Mouse (Mus musculus): ENCODE measurements around the gene Dppa3.
"Not testable (repeated sequence)": the region's sequence is repeated elsewhere in the genome, so short reads cannot be mapped to it uniquely, and the experiment has no call there.

Gene Dppa3

GRCm38 (mm10) chr6:122609377-122609728, 16.9 kb upstream of the Dppa3 start:
- DNase-seq (ENCODE audit: extremely low read depth, insufficient read length, low spot score), result no peak

- DNase-seq (ENCODE audit: extremely low read depth, insufficient read length, low spot score), result no peak
These were observed 16.4 kb upstream of the Dppa3 start, which contains the start of gene Gdf3 for GRCm38 (mm10) chr6:122609771-122610170. TSS of gene Gdf3 (minus strand) at chr6:122610087.

- DNase-seq (ENCODE audit: extremely low read depth, insufficient read length, low spot score), result no peak
These were observed 13.8 kb upstream of the Dppa3 start for GRCm38 (mm10) chr6:122612426-122612825.

- no peak for DNase-seq (ENCODE audit: extremely low read depth, insufficient read length, low spot score)
These were observed 12.2 kb upstream of the Dppa3 start for GRCm38 (mm10) chr6:122614047-122614446.

- no peak for DNase-seq (ENCODE audit: extremely low read depth, insufficient read length, low spot score)
These were observed 10.2 kb upstream of the Dppa3 start for GRCm38 (mm10) chr6:122616022-122616421.

- no peak for DNase-seq (ENCODE audit: extremely low read depth, insufficient read length, low spot score)
These were observed 5.1 kb upstream of the Dppa3 start for GRCm38 (mm10) chr6:122621066-122621465.

GRCm38 (mm10) chr6:122624480-122624879, 1.7 kb upstream of the Dppa3 start:
- no peak for DNase-seq (ENCODE audit: extremely low read depth, insufficient read length, low spot score)

GRCm38 (mm10) chr6:122625156-122625555, 1.1 kb upstream of the Dppa3 start:
- no peak for DNase-seq (ENCODE audit: extremely low read depth, insufficient read length, low spot score)

- no peak for DNase-seq (ENCODE audit: extremely low read depth, insufficient read length, low spot score)
These were observed 1.4 kb downstream of the Dppa3 start for GRCm38 (mm10) chr6:122627469-122628108.

- no peak for DNase-seq (ENCODE audit: extremely low read depth, insufficient read length, low spot score)
These were observed 7.2 kb downstream of the Dppa3 start for GRCm38 (mm10) chr6:122633411-122633810.

- peak; percentile 24 for DNase-seq (ENCODE audit: extremely low read depth, insufficient read length, low spot score)
These were observed 9.1 kb downstream of the Dppa3 start for GRCm38 (mm10) chr6:122635315-122635714.

- no peak for DNase-seq (ENCODE audit: extremely low read depth, insufficient read length, low spot score)
These were observed 10.5 kb downstream of the Dppa3 start for GRCm38 (mm10) chr6:122636666-122637065.

GRCm38 (mm10) chr6:122637566-122637965, 11.4 kb downstream of the Dppa3 start:
- not testable (repeated sequence) for DNase-seq (ENCODE audit: extremely low read depth, insufficient read length, low spot score)

- DNase-seq (ENCODE audit: extremely low read depth, insufficient read length, low spot score), result not testable (repeated sequence)
These were observed 18.0 kb downstream of the Dppa3 start for GRCm38 (mm10) chr6:122644196-122644595.

GRCm38 (mm10) chr6:122649903-122650302, 23.7 kb downstream of the Dppa3 start:
- no peak for DNase-seq (ENCODE audit: extremely low read depth, insufficient read length, low spot score)

GRCm38 (mm10) chr6:122650398-122650980, 24.3 kb downstream of the Dppa3 start:
- no peak for DNase-seq (ENCODE audit: extremely low read depth, insufficient read length, low spot score)

- DNase-seq (ENCODE audit: extremely low read depth, insufficient read length, low spot score), result no peak
These were observed 28.1 kb downstream of the Dppa3 start for GRCm38 (mm10) chr6:122654301-122654700.

- no peak for DNase-seq (ENCODE audit: extremely low read depth, insufficient read length, low spot score)
These were observed 31.4 kb downstream of the Dppa3 start for GRCm38 (mm10) chr6:122657630-122658029.

GRCm38 (mm10) chr6:122659567-122659966, 33.4 kb downstream of the Dppa3 start:
- no peak for DNase-seq (ENCODE audit: extremely low read depth, insufficient read length, low spot score)

GRCm38 (mm10) chr6:122660601-122661379, 34.6 kb downstream of the Dppa3 start:
- DNase-seq (ENCODE audit: extremely low read depth, insufficient read length, low spot score), result no peak

- DNase-seq (ENCODE audit: extremely low read depth, insufficient read length, low spot score), result no peak
These were observed 36.5 kb downstream of the Dppa3 start for GRCm38 (mm10) chr6:122662551-122663264.

All from 3134 (cell line).